Mouse (Mus musculus): ENCODE measurements around the gene Wfdc8. TPM values are rescaled to one million over a fixed set of nuclear protein-coding genes. Genes with fewer than 3 reads are reported as not detected.
A peak's percentile ranks its signal among the peaks of the same experiment; 100 is the strongest.

Wfdc8 gene
- total and polyA plus RNA-seq, 3 experiments = not detected

DNA sequence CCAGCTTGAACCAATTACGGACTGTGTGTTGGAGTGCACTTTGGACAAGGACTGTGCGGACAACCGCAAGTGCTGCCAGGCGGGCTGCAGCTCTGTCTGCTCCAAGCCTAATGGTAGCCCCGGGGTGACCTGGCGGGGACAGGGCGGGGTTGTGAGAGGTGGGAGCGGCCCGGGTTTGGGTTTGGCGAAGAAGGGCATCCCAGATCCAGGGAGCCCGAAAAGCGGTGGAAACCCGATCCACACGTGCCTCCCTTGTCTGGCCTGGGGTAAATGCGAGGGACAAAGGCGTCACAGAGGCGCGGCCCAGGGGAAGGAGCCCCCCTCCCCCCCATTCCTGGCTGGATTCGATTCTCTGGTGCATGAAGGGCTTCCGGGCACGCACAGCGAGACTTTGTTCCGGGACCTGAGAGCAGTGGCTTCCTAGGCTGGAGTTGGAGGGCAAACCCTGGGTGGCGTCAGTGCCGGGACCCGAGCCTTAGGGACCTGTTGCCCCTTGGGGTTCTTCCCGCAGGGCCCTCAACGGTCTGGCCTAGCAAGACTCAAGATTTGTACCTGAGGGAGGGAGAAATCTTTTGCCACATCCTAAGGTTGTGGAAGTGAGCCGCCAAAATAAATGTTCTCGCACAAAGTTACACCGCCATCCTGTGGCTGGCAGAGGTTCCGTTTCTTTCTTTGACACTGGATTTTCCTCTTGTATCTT lies 49.9 kb downstream of the Wfdc8 start:
- Histone ChIP-seq H3K4me1 (ENCODE audit: control insufficient read depth in 1 of 2, insufficient read depth in 2 of 2, low read length in 2 of 2) (no peaks in the 10 kb centered on the region), H3K27ac (ENCODE audit: control insufficient read depth, low read depth, low read length) (no peak overlapping the region), H3K4me3 (ENCODE audit: control insufficient read depth in 1 of 2, insufficient read depth in 1 of 2, low read depth in 2 of 2, low read length in 2 of 2) (no peak overlapping the region), H3K9me3 (replicated peaks; ENCODE audit: insufficient read depth, low read length) (no peaks in the 10 kb centered on the region), H3K9ac (ENCODE audit: control insufficient read depth, low read depth, low read length, poor library complexity, severe bottlenecking) (no peak overlapping the region), H3K36me3 (ENCODE audit: control insufficient read depth in 1 of 2, insufficient read depth in 2 of 2, low read length in 2 of 2) (no peaks in the 10 kb centered on the region), H3K79me2 (ENCODE audit: control insufficient read depth, insufficient read depth, low read length, poor library complexity) (no peaks in the 10 kb centered on the region), H3K27me3 (ENCODE audit: control insufficient read depth in 1 of 2, insufficient read depth in 2 of 2, low read length in 2 of 2) (no peaks in the 10 kb centered on the region; a peak in 2 of 4 replicates)
- no peak for DNase-seq (ENCODE audit: low read depth, low spot score)
- 0 out of 2 replicates have a peak, but pooled peaks have one; percentile 22 for TF ChIP-seq ZC3H11A (IDR thresholded peaks at IDR 0.05; ENCODE audit: low read depth, low read length)
- TF ChIP-seq POLR2A (IDR thresholded peaks at IDR 0.05; ENCODE audit: control insufficient read depth in 1 of 2, insufficient read depth in 1 of 2, low read depth in 1 of 2, low read length in 2 of 2, poor library complexity in 1 of 2) = no peak
- no peak for TF ChIP-seq NELFE (IDR thresholded peaks at IDR 0.05; ENCODE audit: low read depth, low read length)
- no peak for TF ChIP-seq ZMIZ1 (IDR thresholded peaks at IDR 0.05; ENCODE audit: low read depth, low read length)
- TF ChIP-seq CTCF (IDR thresholded peaks at IDR 0.05 in 2 of 3, conservative IDR thresholded peaks at IDR 0.05 in 1 of 3; ENCODE audit: control insufficient read depth in 1 of 3, insufficient read depth in 1 of 3, low read depth in 2 of 3, low read length in 3 of 3, poor library complexity in 1 of 3, severe bottlenecking in 1 of 3) = peak in 2 of 3 experiments; percentile 27 to 44; a peak in 3 of 6 replicates
- peak; percentile 49 for TF ChIP-seq RAD21 (IDR thresholded peaks at IDR 0.05; ENCODE audit: low read depth, low read length)
- peak; percentile 33 for TF ChIP-seq SMC3 (IDR thresholded peaks at IDR 0.05; ENCODE audit: low read depth, low read length)
- TF ChIP-seq MAFK (IDR thresholded peaks at IDR 0.05; ENCODE audit: borderline replicate concordance, low read depth, low read length) = no peak
- no peak for TF ChIP-seq TAL1 (IDR thresholded peaks at IDR 0.05; ENCODE audit: low read length)
- TF ChIP-seq JUND (IDR thresholded peaks at IDR 0.05; ENCODE audit: low read depth, low read length) = no peak
- no peak for TF ChIP-seq ZKSCAN1 (IDR thresholded peaks at IDR 0.05; ENCODE audit: low read depth, low read length)

DNA sequence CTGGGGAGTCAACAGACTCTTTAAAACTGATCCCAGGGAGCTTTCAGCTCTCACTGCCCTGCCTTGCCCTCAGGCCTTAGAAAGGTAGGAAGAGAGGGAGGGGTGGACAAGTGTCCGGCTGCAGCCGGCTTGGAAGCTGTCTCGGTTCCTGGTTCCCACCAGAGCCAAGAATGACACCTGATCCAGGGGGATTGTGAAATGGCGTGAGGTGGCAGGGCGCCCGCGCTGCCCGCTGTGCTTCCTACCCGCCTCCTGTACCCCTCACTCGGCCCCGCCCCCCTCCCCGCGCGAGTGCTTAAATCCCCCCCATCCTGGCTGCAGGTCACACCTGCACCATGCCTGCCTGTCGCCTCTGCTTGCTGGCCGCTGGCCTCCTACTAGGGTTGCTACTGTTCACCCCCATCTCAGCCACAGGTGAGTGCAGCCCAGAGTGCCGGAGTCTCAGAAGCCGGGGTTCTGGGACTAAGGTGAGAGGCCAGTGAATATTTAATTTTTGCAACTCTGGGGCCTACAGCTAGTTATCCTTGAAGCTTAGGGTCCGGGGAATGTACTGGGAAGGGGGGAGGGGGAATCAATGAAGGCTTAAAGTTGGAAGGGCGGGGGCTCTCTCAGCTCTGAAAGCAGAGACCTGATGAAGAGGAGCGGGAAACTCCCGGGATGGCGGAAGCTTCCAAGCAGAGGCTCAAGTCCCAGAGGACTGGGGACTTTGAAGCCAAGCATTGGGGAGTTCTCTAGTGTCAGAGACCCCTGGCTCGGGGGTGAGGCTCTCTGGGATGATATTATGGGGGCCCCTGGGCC lies 50.8 kb downstream of the Wfdc8 start, which contains the start of gene Wfdc2:
Gene Wfdc2 (plus strand): TSS at position 23 of the 798 bp plus-strand sequence.
- Histone ChIP-seq H3K4me1 (ENCODE audit: control insufficient read depth in 1 of 2, insufficient read depth in 2 of 2, low read length in 2 of 2) (no peaks in the 10 kb centered on the region), H3K36me3 (ENCODE audit: control insufficient read depth in 1 of 2, insufficient read depth in 2 of 2, low read length in 2 of 2) (no peaks in the 10 kb centered on the region), H3K9ac (ENCODE audit: control insufficient read depth, low read depth, low read length, poor library complexity, severe bottlenecking) (no peak within 1 kb of the TSS), H3K79me2 (ENCODE audit: control insufficient read depth, insufficient read depth, low read length, poor library complexity) (no peaks in the 10 kb centered on the region), H3K27me3 (ENCODE audit: control insufficient read depth in 1 of 2, insufficient read depth in 2 of 2, low read length in 2 of 2) (no peaks in the 10 kb centered on the region; a peak in 2 of 4 replicates), H3K9me3 (replicated peaks; ENCODE audit: insufficient read depth, low read length) (no peaks in the 10 kb centered on the region), H3K4me3 (ENCODE audit: control insufficient read depth in 1 of 2, insufficient read depth in 1 of 2, low read depth in 2 of 2, low read length in 2 of 2) (no peak within 1 kb of the TSS), H3K27ac (ENCODE audit: control insufficient read depth, low read depth, low read length) (no peak within 1 kb of the TSS)
- DNase-seq (ENCODE audit: low read depth, low spot score) = no peak
- TF ChIP-seq MEF2A (IDR thresholded peaks at IDR 0.05; ENCODE audit: extremely low read depth, insufficient replicate concordance, low read depth, low read length, poor library complexity, severe bottlenecking) = no peak
- TF ChIP-seq GATA1 (IDR thresholded peaks at IDR 0.05; ENCODE audit: low read depth, low read length) = no peak
- no peak for TF ChIP-seq SIN3A (IDR thresholded peaks at IDR 0.05; ENCODE audit: low read length)

All from MEL (cell line).